Mouse (Mus musculus) mouse embryonic stem cell (cell line): ENCODE results near the gene Rnf19b.

ENCODE experiments used
- in situ Hi-C, 2 experiments: fragments of 300-500 bp; cut with MboI; formaldehyde crosslinking; loops; 1 replicate in 1 of 2; 3 replicates in 1 of 2; pipeline ENCODE4 v1.14.3; 2019 to 2020; ENCODE audit warnings: low sequenced_read_pairs in 2 of 2, low pct_unique_long_range_greater_than_20kb in 1 of 2, mixed read lengths in 1 of 2; ENCODE audit not compliant: unreplicated experiment in 1 of 2

Rnf19b gene

GRCm38 (mm10) chr4:129058207-129059092, at the start of gene Rnf19b:
TSS of gene Rnf19b (plus strand) at chr4:129058271.
- in situ Hi-C loops = no loop called here

DNA sequence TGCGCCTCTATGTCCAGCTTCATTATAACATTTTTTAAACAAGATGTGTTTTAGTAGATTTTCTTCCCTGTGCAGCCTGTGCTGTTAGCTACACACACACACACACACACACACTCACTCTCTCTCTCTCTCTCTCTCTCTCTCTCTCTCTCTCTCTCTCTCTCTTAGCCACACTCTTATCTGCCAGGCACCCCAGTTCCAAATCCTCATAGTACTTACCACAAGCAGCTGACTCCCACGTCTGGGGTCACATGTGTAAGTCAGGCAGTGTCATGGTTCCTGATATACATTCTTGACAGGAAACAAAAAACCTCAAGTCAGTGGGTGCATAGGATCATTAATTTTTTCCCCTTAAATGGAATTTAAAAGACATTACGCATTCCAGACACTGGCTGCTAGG, 49.4 kb upstream of the Rnf19b start:
- in situ Hi-C loops = no loop called here

DNA sequence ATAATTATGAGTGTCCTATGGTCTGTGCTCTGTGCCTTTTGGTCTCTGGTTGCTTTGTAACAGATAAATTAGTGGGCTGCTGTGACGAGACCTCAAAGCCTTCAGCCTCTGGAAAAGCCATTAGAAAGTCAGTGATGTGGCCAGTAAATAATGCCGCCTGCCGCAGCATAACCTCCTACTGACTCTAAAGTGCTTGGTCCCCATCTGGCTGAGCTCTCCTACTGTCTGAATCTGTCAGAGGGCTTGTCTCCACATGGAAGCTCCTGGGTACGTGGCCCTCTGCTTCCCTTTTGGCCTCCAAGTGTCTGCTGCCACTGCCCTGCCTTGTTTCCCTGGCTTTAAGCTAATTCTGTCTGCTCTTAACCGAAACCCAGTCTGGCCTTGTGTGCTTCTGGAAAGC, 48.5 kb upstream of the Rnf19b start:
- in situ Hi-C loops = no loop called here

GRCm38 (mm10) chr4:129011604-129012121, 46.4 kb upstream of the Rnf19b start:
- in situ Hi-C loops = no loop called here

- in situ Hi-C loops = no loop called here
Measured at GRCm38 (mm10) chr4:129013151-129013864, 44.8 kb upstream of the Rnf19b start.

GRCm38 (mm10) chr4:129016329-129016728, 41.7 kb upstream of the Rnf19b start:
- in situ Hi-C loops = loop anchor here in 1 of 2 experiments (5.0 kb wide), 1 partner anchor 56 kb away; no protein-coding TSS in a partner anchor

- in situ Hi-C loops = loop anchor here in 1 of 2 experiments (5.0 kb wide), 1 partner anchor 55 kb away; no protein-coding TSS in a partner anchor
Measured at GRCm38 (mm10) chr4:129017150-129017549, 40.9 kb upstream of the Rnf19b start.

DNA sequence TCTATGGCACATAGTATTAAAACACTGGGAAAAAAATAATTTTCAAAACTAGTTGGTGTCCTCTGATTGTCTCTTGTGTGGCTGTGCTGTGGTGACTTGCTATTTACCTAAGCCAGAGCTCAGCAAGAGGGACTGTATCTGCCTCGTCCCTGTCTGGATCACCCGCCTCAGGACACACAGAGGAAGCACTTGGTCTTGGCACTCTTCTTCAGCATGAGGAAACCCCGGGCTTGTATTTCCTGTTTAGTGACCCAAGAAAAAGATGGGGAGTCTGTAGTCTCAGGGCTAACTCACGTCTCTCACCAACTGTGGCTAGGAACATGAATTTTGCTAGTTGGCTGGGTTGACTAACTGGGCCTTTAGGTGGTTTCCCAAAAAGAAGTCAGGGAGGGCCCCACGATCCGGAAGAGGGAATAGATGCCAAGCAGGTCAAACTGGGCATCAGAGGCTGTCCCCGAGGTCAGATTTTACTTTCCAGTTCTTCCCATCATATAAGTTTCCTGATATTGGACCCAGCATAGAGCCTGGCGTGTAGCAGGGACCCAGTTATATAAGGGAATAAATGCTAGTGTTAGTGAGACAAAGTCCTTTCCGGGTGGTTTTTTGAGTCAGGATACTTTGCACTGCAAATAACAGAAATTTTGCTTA, 39.2 kb upstream of the Rnf19b start:
- in situ Hi-C loops = loop anchor here in 1 of 2 experiments (5.0 kb wide), 1 partner anchor 53 kb away; no protein-coding TSS in a partner anchor

- in situ Hi-C loops = loop anchor here in 1 of 2 experiments (5.0 kb wide), 1 partner anchor 53 kb away; no protein-coding TSS in a partner anchor
Measured at GRCm38 (mm10) chr4:129019788-129020187, 38.3 kb upstream of the Rnf19b start.

GRCm38 (mm10) chr4:129020454-129020853, 37.6 kb upstream of the Rnf19b start:
- in situ Hi-C loops = no loop called here

DNA sequence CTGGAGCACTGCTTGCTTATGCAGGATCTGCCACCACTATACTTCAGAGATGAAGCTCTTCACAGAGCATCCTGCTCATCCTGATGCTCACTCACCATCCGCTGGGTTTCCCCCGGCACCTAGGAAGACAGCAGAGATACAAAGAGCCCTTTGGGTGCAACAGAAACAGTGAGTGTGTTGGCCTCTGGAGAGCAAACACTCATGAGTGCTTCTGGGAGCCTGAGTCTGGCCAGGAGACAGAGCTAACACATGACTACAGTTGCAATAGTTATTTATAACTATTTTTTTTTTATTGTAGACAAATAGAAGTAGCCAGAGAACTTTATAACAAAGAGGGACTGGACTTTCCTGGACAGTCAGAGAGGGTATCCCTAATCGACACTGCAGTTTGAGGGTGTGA, 36.6 kb upstream of the Rnf19b start:
- in situ Hi-C loops = no loop called here

DNA sequence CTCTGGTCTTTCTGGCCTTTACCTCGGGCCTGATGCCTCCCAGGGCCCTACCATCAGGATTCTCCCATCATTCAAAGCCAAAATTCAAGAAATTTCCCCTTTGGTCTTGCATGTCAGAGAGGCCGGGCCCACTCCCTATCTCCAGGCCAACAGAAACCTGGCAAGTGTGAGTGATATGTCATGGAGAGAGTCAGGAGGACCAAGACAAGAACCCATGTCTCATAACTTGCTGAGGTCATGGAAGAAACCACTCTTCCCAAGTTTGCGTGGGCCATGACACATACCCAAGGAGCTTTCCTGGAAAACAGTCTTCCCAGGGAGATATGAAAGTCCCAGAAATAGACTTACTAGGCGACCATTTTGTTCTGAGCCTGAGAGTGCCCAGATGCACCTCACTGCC, 36.2 kb upstream of the Rnf19b start:
- in situ Hi-C loops = no loop called here

DNA sequence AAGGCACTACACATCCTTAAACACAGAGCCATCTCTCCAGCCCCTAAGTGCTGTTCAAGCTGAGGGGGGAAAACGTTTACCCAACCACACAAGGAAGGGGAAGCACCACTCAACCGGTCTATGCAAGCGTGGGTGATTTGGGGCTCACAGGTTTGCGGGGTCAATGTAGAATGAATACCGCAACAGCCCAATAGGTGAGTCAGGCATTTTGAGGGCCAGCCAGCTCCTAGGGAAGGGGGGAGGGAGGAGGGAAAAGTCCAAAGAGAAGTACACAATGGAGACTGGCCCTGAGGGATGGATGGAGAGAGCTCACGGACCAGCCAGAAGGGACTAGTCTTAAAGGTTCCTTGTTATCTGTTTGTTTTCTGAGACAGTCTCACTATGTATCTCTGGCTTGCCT, 34.2 kb upstream of the Rnf19b start:
- in situ Hi-C loops = no loop called here

GRCm38 (mm10) chr4:129024775-129025174, 33.3 kb upstream of the Rnf19b start:
- in situ Hi-C loops = no loop called here

- in situ Hi-C loops = no loop called here
Measured at GRCm38 (mm10) chr4:129025707-129026106, 32.4 kb upstream of the Rnf19b start.

- in situ Hi-C loops = no loop called here
Measured at GRCm38 (mm10) chr4:129030746-129031145, 27.3 kb upstream of the Rnf19b start.

GRCm38 (mm10) chr4:129031408-129031965, 26.6 kb upstream of the Rnf19b start:
- in situ Hi-C loops = no loop called here

DNA sequence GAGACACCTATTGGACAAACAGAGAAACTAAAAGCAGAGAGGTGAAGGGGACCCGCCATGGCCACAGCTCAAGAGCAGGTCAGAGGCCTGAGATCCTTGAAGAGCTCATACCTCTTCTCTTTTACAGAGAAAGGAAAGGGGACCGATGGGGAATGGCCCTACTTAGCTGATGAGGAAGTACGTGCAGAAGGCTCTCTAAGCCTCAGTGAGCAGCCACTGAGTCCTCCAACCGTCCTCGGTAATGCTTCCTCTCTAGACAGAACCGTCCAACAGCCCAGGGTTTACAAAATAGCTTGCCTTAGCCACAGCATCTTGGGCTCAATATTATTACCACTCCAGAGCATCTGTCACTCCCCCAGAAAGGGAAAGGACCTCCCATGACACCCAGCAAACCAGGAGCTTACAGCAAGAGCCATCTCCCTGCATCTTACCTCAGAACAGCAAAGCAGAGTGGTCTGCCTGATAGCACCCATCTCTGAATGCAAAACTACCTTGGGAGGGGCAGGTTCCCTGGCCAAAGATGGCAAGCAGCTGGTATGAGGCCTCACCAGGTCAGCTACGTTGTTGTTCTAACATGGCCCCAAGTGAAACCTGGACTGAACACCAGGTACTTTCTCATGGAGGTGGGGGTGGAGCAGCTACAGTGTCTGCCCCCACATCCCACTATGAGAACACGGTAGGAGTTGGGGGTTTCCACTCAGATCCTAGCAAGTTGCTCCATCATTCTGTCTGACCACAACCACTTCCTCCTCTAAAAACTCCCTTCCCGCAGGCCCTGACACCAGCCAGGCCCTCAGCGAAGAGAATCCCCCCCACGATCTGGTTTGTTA, 25.7 kb upstream of the Rnf19b start:
- in situ Hi-C loops = no loop called here
